Mouse (Mus musculus) forebrain, embryonic 16.5 days (tissue): Measurements from ENCODE around the gene Usp43. TPM values are rescaled to one million over a fixed set of nuclear protein-coding genes. Genes with fewer than 3 reads are reported as not detected.

Source experiments
- ATAC-seq: fragments of 200-750 bp; cut with Nextera tagmentation; 2 replicates; pipeline ENCODE4 v1.8.0; 2017; ENCODE audit warnings: mild to moderate bottlenecking, moderate library complexity
- H3K27ac ChIP-seq: fragments of 300-500 bp; sonication (generic); 2 replicates; pipeline ENCODE4 v1.5.1; 2014; ENCODE audit warnings: low read length, control low read depth
- H3K27me3 ChIP-seq: fragments of 300-500 bp; sonication (generic); replicated peaks from 2 replicates; pipeline ENCODE4 v1.6.1; 2014; ENCODE audit warnings: low read length; ENCODE audit not compliant: control insufficient read depth, insufficient read depth
- H3K36me3 ChIP-seq: fragments of 300-500 bp; sonication (generic); 2 replicates; pipeline ENCODE4 v1.6.1; 2014; ENCODE audit not compliant: control insufficient read depth, insufficient read depth
- H3K4me1 ChIP-seq: fragments of 300-500 bp; sonication (generic); replicated peaks from 2 replicates; pipeline ENCODE4 v1.6.1; 2014; ENCODE audit warnings: low read length; ENCODE audit not compliant: control insufficient read depth, insufficient read depth
- H3K4me2 ChIP-seq: fragments of 300-500 bp; sonication (generic); 2 replicates; pipeline ENCODE4 v1.6.1; 2014; ENCODE audit warnings: mild to moderate bottlenecking, low read length, control low read depth
- H3K4me3 ChIP-seq: fragments of 300-500 bp; sonication (generic); replicated peaks from 2 replicates; pipeline ENCODE4 v1.5.1; 2014; ENCODE audit warnings: mild to moderate bottlenecking, low read length, control low read depth
- H3K9ac ChIP-seq: fragments of 300-500 bp; sonication (generic); replicated peaks from 2 replicates; pipeline ENCODE4 v1.6.1; 2014; ENCODE audit warnings: low read depth, low read length, control low read depth
- H3K9me3 ChIP-seq: fragments of 300-500 bp; sonication (generic); 2 replicates; pipeline ENCODE4 v1.6.1; 2016; ENCODE audit warnings: low read length; ENCODE audit not compliant: control insufficient read depth
- WGBS: fragments of 180-500 bp; shearing (Covaris S2); extraction: QIAGEN DNeasy Blood & Tissue Kit; methylation state at CpG from one replicate; pipeline ENCODE4 v1.1.7; 2014; 5-methylcytosine and 5-hydroxymethylcytosine counted together
- polyA plus RNA-seq: library from polyadenylated mRNA; unstranded; fragments of >200 nt; fragmentation: Nextera tagmentation; extraction: Ambion mirVana; gene quantifications from 2 replicates; pipeline ENCODE4 v1.2.1, GENCODE M21; 2015

The Usp43 gene
- polyA plus RNA-seq, 1 experiment from 2014 or later, result 3.0 TPM

- H3K4me3 ChIP-seq, result no peak overlapping the region
- H3K4me1 ChIP-seq, result no peaks in the 10 kb centered on the region
- H3K36me3 ChIP-seq, result no peaks in the 10 kb centered on the region
- WGBS, result 71% methylated on average over 3 of the region's 3 CpGs
- no peaks in the 10 kb centered on the region for H3K27me3 ChIP-seq
- ATAC-seq, result no peak
- no peaks in the 10 kb centered on the region for H3K9me3 ChIP-seq
- H3K9ac ChIP-seq, result no peak overlapping the region
- H3K27ac ChIP-seq, result no peak overlapping the region
- H3K4me2 ChIP-seq, result no peak overlapping the region
These were observed 26.3 kb upstream of the Usp43 start for GRCm38 (mm10) chr11:67948229-67948628.

GRCm38 (mm10) chr11:67932156-67932555 is 10.2 kb upstream of the Usp43 start:
- H3K27me3 ChIP-seq, result no peaks in the 10 kb centered on the region
- 95% methylated on average over 3 of the region's 3 CpGs for WGBS
- no peak for ATAC-seq
- no peaks in the 10 kb centered on the region for H3K9me3 ChIP-seq
- H3K36me3 ChIP-seq, result no peaks in the 10 kb centered on the region
- H3K4me3 ChIP-seq, result no peak overlapping the region
- no peak overlapping the region for H3K27ac ChIP-seq
- H3K9ac ChIP-seq, result no peak overlapping the region
- H3K4me1 ChIP-seq, result no peaks in the 10 kb centered on the region
- no peak overlapping the region for H3K4me2 ChIP-seq

- H3K4me1 ChIP-seq, result peaks cover 5% of the 10 kb centered on the region; the same call in 1 of the 2 replicates
- H3K9ac ChIP-seq, result no peak overlapping the region
- no peak overlapping the region for H3K27ac ChIP-seq
- H3K27me3 ChIP-seq, result no peaks in the 10 kb centered on the region
- no peaks in the 10 kb centered on the region for H3K36me3 ChIP-seq
- H3K9me3 ChIP-seq, result no peaks in the 10 kb centered on the region
- 13% methylated on average over 14 of the region's 15 CpGs for WGBS
- ATAC-seq, result no peak
- no peak overlapping the region for H3K4me2 ChIP-seq
- H3K4me3 ChIP-seq, result no peak overlapping the region
These were observed 4.5 kb upstream of the Usp43 start for GRCm38 (mm10) chr11:67926348-67927055.

GRCm38 (mm10) chr11:67925000-67925399 is 3.0 kb upstream of the Usp43 start:
- H3K27me3 ChIP-seq, result peaks cover 11% of the 10 kb centered on the region; the same call in 1 of the 2 replicates
- H3K9me3 ChIP-seq, result no peaks in the 10 kb centered on the region
- H3K4me2 ChIP-seq, result no peak overlapping the region
- no peak overlapping the region for H3K4me3 ChIP-seq
- no peak overlapping the region for H3K9ac ChIP-seq
- no peak for ATAC-seq
- H3K36me3 ChIP-seq, result no peaks in the 10 kb centered on the region
- no peak overlapping the region for H3K27ac ChIP-seq
- 83% methylated on average over 13 of the region's 13 CpGs for WGBS
- peaks cover 8% of the 10 kb centered on the region; the same call in 1 of the 2 replicates for H3K4me1 ChIP-seq

- H3K4me2 ChIP-seq, result no peak overlapping the region
- H3K27ac ChIP-seq, result no peak overlapping the region
- ATAC-seq, result no peak
- H3K9ac ChIP-seq, result no peak overlapping the region
- no peaks in the 10 kb centered on the region for H3K36me3 ChIP-seq
- 95% methylated on average over 5 of the region's 5 CpGs for WGBS
- H3K9me3 ChIP-seq, result no peaks in the 10 kb centered on the region
- H3K27me3 ChIP-seq, result peaks cover 12% of the 10 kb centered on the region; the same call in 1 of the 2 replicates
- peaks cover 8% of the 10 kb centered on the region; the same call in 1 of the 2 replicates for H3K4me1 ChIP-seq
- H3K4me3 ChIP-seq, result no peak overlapping the region
These were observed 1.8 kb upstream of the Usp43 start for GRCm38 (mm10) chr11:67923720-67924119.

GRCm38 (mm10) chr11:67922755-67923125 is 787 bp upstream of the Usp43 start:
- no peaks in the 10 kb centered on the region for H3K9me3 ChIP-seq
- H3K36me3 ChIP-seq, result no peaks in the 10 kb centered on the region
- no peak overlapping the region for H3K27ac ChIP-seq
- peak overlapping the region; percentile 95 for H3K4me2 ChIP-seq
- no peak overlapping the region for H3K9ac ChIP-seq
- H3K4me3 ChIP-seq, result peak overlapping the region; percentile 65
- peaks cover 12% of the 10 kb centered on the region; the same call in 1 of the 2 replicates for H3K27me3 ChIP-seq
- peak; percentile 91 for ATAC-seq
- WGBS, result 0% methylated on average over 12 of the region's 12 CpGs
- peaks cover 8% of the 10 kb centered on the region; the same call in 1 of the 2 replicates for H3K4me1 ChIP-seq

GRCm38 (mm10) chr11:67921091-67921826 is 694 bp downstream of the Usp43 start:
- H3K9ac ChIP-seq, result peak overlapping the region; percentile 63
- ATAC-seq, result peak; percentile 11; the same call in 1 of the 2 replicates
- H3K4me1 ChIP-seq, result peaks cover 8% of the 10 kb centered on the region; the same call in 1 of the 2 replicates
- no peaks in the 10 kb centered on the region for H3K9me3 ChIP-seq
- WGBS, result 3% methylated on average over 43 of the region's 47 CpGs
- H3K4me3 ChIP-seq, result peak overlapping the region; percentile 65
- H3K27ac ChIP-seq, result no peak overlapping the region
- H3K4me2 ChIP-seq, result peak overlapping the region; percentile 95
- H3K36me3 ChIP-seq, result no peaks in the 10 kb centered on the region
- H3K27me3 ChIP-seq, result peaks cover 12% of the 10 kb centered on the region; the same call in 1 of the 2 replicates

- Histone ChIP-seq H3K27me3 (peaks cover 12% of the 10 kb centered on the region; the same call in 1 of the 2 replicates), H3K36me3 (no peaks in the 10 kb centered on the region), H3K4me2 (peak overlapping the region; percentile 95), H3K9ac (no peak overlapping the region; the same call in 1 of the 2 replicates), H3K4me1 (peaks cover 8% of the 10 kb centered on the region; the same call in 1 of the 2 replicates), H3K4me3 (peak overlapping the region; percentile 65), H3K9me3 (no peaks in the 10 kb centered on the region), H3K27ac (no peak overlapping the region)
- 64% methylated on average over 9 of the region's 9 CpGs for WGBS
- no peak for ATAC-seq
These were observed 1.6 kb downstream of the Usp43 start for GRCm38 (mm10) chr11:67920226-67920960.

- 73% methylated on average over 5 of the region's 5 CpGs for WGBS
- Histone ChIP-seq H3K4me1 (peaks cover 8% of the 10 kb centered on the region; the same call in 1 of the 2 replicates), H3K4me3 (no peak overlapping the region)
These were observed 2.4 kb downstream of the Usp43 start for GRCm38 (mm10) chr11:67919593-67919992.

More at GRCm38 (mm10) chr11:67919593-67919992, 2.4 kb downstream of the Usp43 start:
- Histone ChIP-seq H3K9me3 (no peaks in the 10 kb centered on the region), H3K36me3 (no peaks in the 10 kb centered on the region), H3K9ac (no peak overlapping the region), H3K27me3 (peaks cover 12% of the 10 kb centered on the region; the same call in 1 of the 2 replicates), H3K4me2 (no peak overlapping the region), H3K27ac (no peak overlapping the region)
- no peak for ATAC-seq
